Mouse (Mus musculus): ENCODE results near the gene Sez6l.

Sez6l gene

GRCm38 (mm10) chr5:112393741-112394414, 183.1 kb downstream of the Sez6l start:
- no peak for DNase-seq (ENCODE audit: inconsistent age in 2 of 2, low spot score in 1 of 2)

DNA sequence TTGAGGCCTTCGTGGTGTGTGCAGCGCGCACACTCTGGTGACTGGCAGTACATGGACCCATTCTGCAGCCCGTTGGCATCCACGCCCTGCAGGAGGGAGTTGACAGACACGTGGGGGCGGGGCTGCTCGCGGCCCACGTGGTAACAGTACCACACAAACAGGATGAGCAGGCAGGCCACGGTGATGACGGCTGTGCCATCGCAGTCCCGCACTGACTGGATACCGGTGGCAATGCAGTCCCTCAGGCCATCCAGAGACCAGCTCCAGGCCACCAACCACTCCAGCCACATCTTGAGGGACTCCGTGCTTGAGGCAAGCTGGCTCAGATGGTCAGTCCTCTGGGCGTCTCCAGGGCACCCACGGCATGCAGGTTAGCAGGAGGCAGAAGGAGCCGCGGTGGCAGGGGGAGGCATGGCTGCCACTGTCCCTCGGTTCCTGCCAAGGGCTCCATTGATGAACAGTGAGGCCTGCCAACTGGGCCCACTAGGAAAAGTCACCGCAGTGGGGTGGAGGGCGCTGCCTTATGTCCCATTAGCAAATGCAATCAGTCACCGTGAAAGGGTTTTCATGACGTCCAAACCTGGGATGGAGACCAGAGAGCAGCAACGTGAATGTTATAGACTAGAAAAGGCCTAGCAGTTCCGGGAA, 185.2 kb downstream of the Sez6l start:
- DNase-seq (ENCODE audit: inconsistent age in 2 of 2, low spot score in 1 of 2), result no peak

DNA sequence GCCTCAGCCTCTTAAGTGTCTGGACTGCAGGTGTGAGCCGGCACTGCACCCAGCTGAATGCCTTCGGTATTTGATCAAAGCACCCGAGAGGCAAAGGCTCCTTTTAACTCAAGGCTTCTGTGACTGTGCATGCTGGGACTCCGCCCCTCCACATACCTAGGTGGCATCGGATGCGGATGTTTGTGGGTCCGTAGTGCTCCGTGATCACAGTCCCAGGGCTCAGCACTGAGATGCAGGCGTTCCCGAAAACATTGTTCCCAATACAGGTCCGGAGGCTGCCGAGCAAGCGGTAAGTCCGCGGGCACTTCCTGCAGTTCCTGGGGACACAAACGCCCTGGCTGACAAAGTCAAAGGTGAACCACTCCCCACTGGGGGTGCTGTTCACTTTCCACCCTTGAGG, 186.0 kb downstream of the Sez6l start:
- DNase-seq (ENCODE audit: inconsistent age in 2 of 2, low spot score in 1 of 2), result no peak

GRCm38 (mm10) chr5:112389352-112389751, 187.6 kb downstream of the Sez6l start:
- no peak for DNase-seq (ENCODE audit: inconsistent age in 2 of 2, low spot score in 1 of 2)

GRCm38 (mm10) chr5:112385973-112386372, 191.0 kb downstream of the Sez6l start:
- no peak for DNase-seq (ENCODE audit: inconsistent age in 2 of 2, low spot score in 1 of 2)

- no peak for DNase-seq (ENCODE audit: inconsistent age in 2 of 2, low spot score in 1 of 2)
Measured at GRCm38 (mm10) chr5:112384805-112385472, 192.0 kb downstream of the Sez6l start.

- DNase-seq (ENCODE audit: inconsistent age in 2 of 2, low spot score in 1 of 2), result peak; percentile 80 to 90
Measured at GRCm38 (mm10) chr5:112382641-112383330, 194.2 kb downstream of the Sez6l start.

DNA sequence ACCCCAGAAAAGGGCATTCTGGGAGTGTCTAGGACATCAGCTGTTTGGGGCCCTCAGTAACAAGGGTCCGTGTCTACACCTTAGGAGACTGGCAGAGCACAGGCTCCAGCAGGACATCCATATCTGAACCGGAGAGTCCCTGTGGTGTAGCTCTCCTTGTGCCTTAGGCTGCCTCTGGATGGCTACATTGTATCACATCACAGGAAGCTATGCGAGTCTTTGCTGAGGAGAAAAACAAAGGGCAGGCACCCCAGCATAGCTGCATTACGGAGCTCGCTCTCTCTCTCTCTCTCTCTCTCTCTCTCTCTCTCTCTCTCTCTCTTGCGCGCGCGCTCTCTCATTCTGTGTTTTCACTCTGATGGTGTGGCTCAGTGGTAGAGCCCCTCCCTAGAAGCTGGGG, 194.9 kb downstream of the Sez6l start:
- DNase-seq (ENCODE audit: inconsistent age in 2 of 2, low spot score in 1 of 2), result no peak

GRCm38 (mm10) chr5:112381154-112381553, 195.8 kb downstream of the Sez6l start:
- DNase-seq (ENCODE audit: inconsistent age in 2 of 2, low spot score in 1 of 2), result peak; percentile 66 to 81

DNA sequence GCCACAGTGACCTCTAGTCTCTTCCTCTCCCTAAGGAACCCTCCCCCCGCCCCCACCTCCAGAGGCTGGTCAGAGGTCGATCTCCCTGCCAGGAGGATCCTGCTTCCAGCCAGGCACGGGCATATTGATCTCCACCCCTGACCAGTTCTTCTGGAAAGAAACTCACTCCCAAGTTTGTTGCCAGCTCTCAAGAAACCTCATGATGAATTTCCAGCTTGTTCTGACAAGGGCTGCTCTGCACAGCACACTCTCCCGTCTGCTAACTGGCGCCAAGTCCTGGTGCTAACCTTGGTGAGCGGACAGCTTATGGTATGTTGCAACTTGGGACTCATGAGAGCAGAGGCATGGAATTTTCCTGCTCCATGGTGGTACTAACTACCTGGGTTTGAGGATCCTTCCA, 198.3 kb downstream of the Sez6l start:
- peak; percentile 79 to 92 for DNase-seq (ENCODE audit: inconsistent age in 2 of 2, low spot score in 1 of 2)

- DNase-seq (ENCODE audit: inconsistent age in 2 of 2, low spot score in 1 of 2), result no peak
Measured at GRCm38 (mm10) chr5:112377380-112377779, 199.6 kb downstream of the Sez6l start.

DNA sequence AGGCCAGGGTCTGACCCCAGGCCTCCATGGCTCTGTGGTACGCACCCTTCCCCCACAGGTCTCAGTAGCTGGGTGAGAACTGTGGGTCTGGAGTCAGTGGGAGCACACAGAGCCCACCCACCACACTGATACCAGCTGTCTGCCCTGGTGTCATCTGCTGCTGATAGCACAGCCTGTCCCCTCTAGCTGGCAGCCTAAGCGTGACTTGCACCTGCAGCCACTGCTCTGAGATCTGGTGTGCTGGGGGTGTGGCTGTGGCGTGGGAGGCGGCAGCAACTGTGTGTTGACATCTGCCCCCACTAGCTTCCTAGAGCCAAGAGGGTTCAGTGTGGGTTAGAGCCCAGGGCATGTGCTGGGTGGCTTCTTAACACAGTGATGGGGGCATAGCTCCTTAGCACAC, 200.9 kb downstream of the Sez6l start:
- DNase-seq (ENCODE audit: inconsistent age in 2 of 2, low spot score in 1 of 2), result no peak

- DNase-seq (ENCODE audit: inconsistent age in 2 of 2, low spot score in 1 of 2), result no peak
Measured at GRCm38 (mm10) chr5:112371933-112372332, 205.1 kb downstream of the Sez6l start.

GRCm38 (mm10) chr5:112370236-112370813, 206.7 kb downstream of the Sez6l start:
- no peak for DNase-seq (ENCODE audit: inconsistent age in 2 of 2, low spot score in 1 of 2)

GRCm38 (mm10) chr5:112369326-112369725, 207.7 kb downstream of the Sez6l start:
- DNase-seq (ENCODE audit: inconsistent age in 2 of 2, low spot score in 1 of 2), result no peak

Data from adrenal gland, adult (tissue).